Mouse (Mus musculus) hindbrain, embryonic 14.5 days (tissue): ENCODE measurements around the gene Dab1. TPM values are rescaled to one million over a fixed set of nuclear protein-coding genes. Genes with fewer than 3 reads are reported as not detected.

Experiments used
- ATAC-seq: fragments of 200-750 bp; cut with Nextera tagmentation; 2 replicates; pipeline ENCODE4 v1.8.0; 2017; ENCODE audit warnings: moderate number of reproducible peaks, mild to moderate bottlenecking, moderate TSS enrichment, moderate library complexity; ENCODE audit not compliant: low FRiP score
- DNase-seq: peaks from one replicate; pipeline ENCODE4 v3.0.0-alpha.2; 2015; ENCODE audit warnings: low spot score
- H3K27ac ChIP-seq: fragments of 300-500 bp; sonication (generic); 2 replicates; pipeline ENCODE4 v1.5.1; 2014; ENCODE audit warnings: mild to moderate bottlenecking, moderate library complexity
- H3K27me3 ChIP-seq: fragments of 300-500 bp; sonication (generic); 2 replicates; pipeline ENCODE4 v1.6.1; 2014; ENCODE audit warnings: mild to moderate bottlenecking, low read length, mixed read lengths; ENCODE audit not compliant: control insufficient read depth, insufficient read depth
- H3K36me3 ChIP-seq: fragments of 300-500 bp; sonication (generic); replicated peaks from 2 replicates; pipeline ENCODE4 v1.6.1; 2014; ENCODE audit not compliant: control insufficient read depth, insufficient read depth
- H3K4me1 ChIP-seq: fragments of 300-500 bp; sonication (generic); replicated peaks from 2 replicates; pipeline ENCODE4 v1.6.1; 2014; ENCODE audit warnings: antibody characterized with exemption, low read length, mixed read lengths; ENCODE audit not compliant: control insufficient read depth, insufficient read depth
- H3K4me2 ChIP-seq: fragments of 300-500 bp; sonication (generic); replicated peaks from 2 replicates; pipeline ENCODE4 v1.6.1; 2014; ENCODE audit warnings: mild to moderate bottlenecking, moderate library complexity
- H3K4me3 ChIP-seq: fragments of 300-500 bp; sonication (generic); replicated peaks from 2 replicates; pipeline ENCODE4 v1.5.1; 2014; ENCODE audit warnings: mild to moderate bottlenecking, low read length
- H3K9ac ChIP-seq: fragments of 300-500 bp; sonication (generic); 2 replicates; pipeline ENCODE4 v1.6.1; 2014
- H3K9me3 ChIP-seq: fragments of 300-500 bp; sonication (generic); 2 replicates; pipeline ENCODE4 v1.6.1; 2016; ENCODE audit warnings: low read length; ENCODE audit not compliant: control insufficient read depth
- WGBS: fragments of 180-500 bp; shearing (Covaris S2); extraction: QIAGEN DNeasy Blood & Tissue Kit; methylation state at CpG from one replicate; pipeline ENCODE4 v1.1.7; 2014; 5-methylcytosine and 5-hydroxymethylcytosine counted together
- polyA plus RNA-seq: library from polyadenylated mRNA; unstranded; fragments of >200 nt; fragmentation: Nextera tagmentation; extraction: Ambion mirVana; gene quantifications from 2 replicates; pipeline ENCODE4 v1.2.1, GENCODE M21; 2014

Dab1 gene
- polyA plus RNA-seq, 1 experiment from 2014 or later, result 62.9 TPM

DNA sequence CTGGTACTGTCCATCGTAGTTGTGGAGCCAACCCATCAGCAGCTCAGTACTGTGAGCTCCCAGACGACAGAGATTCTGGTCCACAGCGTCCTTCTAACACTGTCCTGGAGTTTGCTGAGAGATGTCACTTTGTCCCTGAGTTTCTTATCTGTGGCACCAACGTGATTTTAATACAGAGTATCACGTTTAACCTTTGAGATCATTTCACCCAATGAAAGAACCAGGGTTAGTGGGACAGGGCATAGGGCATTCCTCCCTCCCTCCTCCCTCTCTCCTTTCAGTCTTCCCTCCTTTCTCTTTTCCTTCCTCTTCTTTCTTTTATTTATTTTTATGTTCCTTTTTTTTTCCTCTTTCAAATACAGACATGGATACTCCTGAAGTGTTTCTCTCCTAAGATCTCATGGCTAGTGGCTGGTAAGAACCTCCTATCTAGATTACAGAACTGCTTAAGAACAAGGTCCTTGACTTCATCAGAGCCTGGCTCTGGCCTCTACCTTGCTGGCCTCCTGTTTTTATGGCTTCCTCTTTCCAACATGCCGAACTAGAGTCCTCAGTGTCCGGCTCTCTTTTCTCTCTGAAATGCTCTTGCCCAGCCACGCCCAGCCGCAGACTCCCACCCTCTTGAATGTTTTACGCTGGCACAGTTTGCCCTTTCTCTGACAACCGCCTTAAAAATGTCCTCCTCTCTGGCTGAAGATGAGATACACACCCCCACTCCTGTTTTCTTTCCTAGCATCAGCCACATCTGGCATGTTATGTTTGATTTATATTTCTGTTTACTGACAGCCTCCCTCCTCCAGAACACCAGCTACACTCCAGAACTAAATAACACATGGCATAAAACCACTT, 844.0 kb downstream of the Dab1 start:
- 87% methylated on average over 11 of the region's 11 CpGs for WGBS
- Histone ChIP-seq H3K4me1 (peaks cover 25% of the 10 kb centered on the region; the same call in 1 of the 2 replicates), H3K9me3 (no peaks in the 10 kb centered on the region), H3K4me2 (no peak overlapping the region), H3K36me3 (no peaks in the 10 kb centered on the region), H3K4me3 (no peak overlapping the region), H3K27me3 (no peaks in the 10 kb centered on the region), H3K9ac (no peak overlapping the region), H3K27ac (no peak overlapping the region)
- DNase-seq (no peak), ATAC-seq (no peak)

GRCm38 (mm10) chr4:104463781-104464170, 844.6 kb downstream of the Dab1 start:
- Histone ChIP-seq H3K9me3 (no peaks in the 10 kb centered on the region), H3K9ac (no peak overlapping the region), H3K4me3 (no peak overlapping the region), H3K27me3 (no peaks in the 10 kb centered on the region), H3K4me1 (peaks cover 25% of the 10 kb centered on the region; the same call in 1 of the 2 replicates), H3K4me2 (no peak overlapping the region), H3K36me3 (no peaks in the 10 kb centered on the region), H3K27ac (no peak overlapping the region)
- WGBS, result 80% methylated on average over 7 of the region's 7 CpGs
- no peak for DNase-seq
- ATAC-seq, result no peak

GRCm38 (mm10) chr4:104465594-104465993, 846.4 kb downstream of the Dab1 start:
- H3K27ac ChIP-seq, result no peak overlapping the region
- H3K4me1 ChIP-seq, result peaks cover 25% of the 10 kb centered on the region; the same call in 1 of the 2 replicates
- DNase-seq, result no peak
- no peak overlapping the region for H3K4me2 ChIP-seq
- H3K36me3 ChIP-seq, result no peaks in the 10 kb centered on the region
- ATAC-seq, result no peak
- no peaks in the 10 kb centered on the region for H3K9me3 ChIP-seq
- no peak overlapping the region for H3K9ac ChIP-seq
- 94% methylated on average over 1 of the region's 1 CpGs for WGBS
- no peak overlapping the region for H3K4me3 ChIP-seq
- no peaks in the 10 kb centered on the region for H3K27me3 ChIP-seq

- Histone ChIP-seq H3K4me3 (no peak overlapping the region), H3K4me2 (no peak overlapping the region), H3K9me3 (no peaks in the 10 kb centered on the region), H3K27ac (no peak overlapping the region), H3K27me3 (no peaks in the 10 kb centered on the region), H3K4me1 (peaks cover 25% of the 10 kb centered on the region; the same call in 1 of the 2 replicates), H3K36me3 (no peaks in the 10 kb centered on the region), H3K9ac (no peak overlapping the region)
- no peak for DNase-seq
- ATAC-seq, result no peak
- WGBS, result 85% methylated on average over 3 of the region's 3 CpGs
Observed at GRCm38 (mm10) chr4:104468666-104469065, 849.5 kb downstream of the Dab1 start.

- no peaks in the 10 kb centered on the region for H3K36me3 ChIP-seq
- ATAC-seq (no peak), DNase-seq (no peak)
- H3K27me3 ChIP-seq, result no peaks in the 10 kb centered on the region
- H3K4me3 ChIP-seq, result no peak overlapping the region
- no peaks in the 10 kb centered on the region for H3K9me3 ChIP-seq
- no peak overlapping the region for H3K4me2 ChIP-seq
- WGBS, result 56% methylated on average over 4 of the region's 4 CpGs
- no peak overlapping the region for H3K27ac ChIP-seq
- H3K4me1 ChIP-seq, result no peaks in the 10 kb centered on the region
- no peak overlapping the region for H3K9ac ChIP-seq
Observed at GRCm38 (mm10) chr4:104472915-104473314, 853.8 kb downstream of the Dab1 start.

- H3K4me2 ChIP-seq, result no peak overlapping the region
- no peak for ATAC-seq
- DNase-seq, result no peak
- H3K36me3 ChIP-seq, result no peaks in the 10 kb centered on the region
- WGBS, result 95% methylated on average over 7 of the region's 7 CpGs
- no peak overlapping the region for H3K27ac ChIP-seq
- no peaks in the 10 kb centered on the region for H3K9me3 ChIP-seq
- no peak overlapping the region for H3K4me3 ChIP-seq
- H3K4me1 ChIP-seq, result 0 out of 2 replicates have a peak, but pooled peaks cover 4% of the 10 kb centered on the region
- no peak overlapping the region for H3K9ac ChIP-seq
- no peaks in the 10 kb centered on the region for H3K27me3 ChIP-seq
Observed at GRCm38 (mm10) chr4:104476841-104477240, 857.7 kb downstream of the Dab1 start.

DNA sequence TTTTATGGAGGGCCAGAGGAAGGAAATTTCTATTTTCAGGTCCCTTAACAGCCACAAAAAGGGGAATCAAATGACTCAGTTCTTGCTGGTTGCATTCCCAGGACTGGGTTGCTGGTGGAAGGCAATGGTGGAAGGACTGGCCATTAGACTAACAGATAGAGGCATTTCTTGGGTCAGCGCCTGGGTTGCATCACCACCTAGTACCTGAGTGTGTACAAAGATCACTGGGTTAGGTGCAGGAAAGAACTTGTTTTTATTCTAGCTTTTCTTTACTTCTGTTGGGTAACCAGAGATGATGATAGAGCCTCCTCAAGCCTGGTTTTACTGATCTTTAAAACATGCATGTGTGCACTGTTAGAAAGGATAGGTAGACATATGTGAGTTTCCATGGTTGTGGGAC, 864.8 kb downstream of the Dab1 start:
- Histone ChIP-seq H3K4me3 (no peak overlapping the region), H3K4me2 (no peak overlapping the region), H3K27me3 (no peaks in the 10 kb centered on the region), H3K36me3 (no peaks in the 10 kb centered on the region), H3K27ac (no peak overlapping the region), H3K4me1 (no peaks in the 10 kb centered on the region), H3K9me3 (no peaks in the 10 kb centered on the region), H3K9ac (no peak overlapping the region)
- 100% methylated on average over 1 of the region's 1 CpGs for WGBS
- ATAC-seq (no peak), DNase-seq (no peak)

- H3K36me3 ChIP-seq, result no peaks in the 10 kb centered on the region
- no peaks in the 10 kb centered on the region for H3K9me3 ChIP-seq
- no peak overlapping the region for H3K27ac ChIP-seq
- no peak overlapping the region for H3K4me3 ChIP-seq
- DNase-seq (no peak), ATAC-seq (no peak; the same call in 1 of the 2 replicates)
- 0 out of 2 replicates have a peak, but pooled peaks cover 10% of the 10 kb centered on the region for H3K4me1 ChIP-seq
- no peaks in the 10 kb centered on the region for H3K27me3 ChIP-seq
- no peak overlapping the region for H3K9ac ChIP-seq
- whole genome bisulfite sequencing, result 13% methylated on average over 1 of the region's 1 CpGs
- no peak overlapping the region for H3K4me2 ChIP-seq
Observed at GRCm38 (mm10) chr4:104497221-104497620, 878.1 kb downstream of the Dab1 start.

GRCm38 (mm10) chr4:104500112-104500511, 881.0 kb downstream of the Dab1 start:
- H3K4me3 ChIP-seq, result no peak overlapping the region
- ATAC-seq, result no peak
- H3K4me1 ChIP-seq, result 0 out of 2 replicates have a peak, but pooled peaks cover 10% of the 10 kb centered on the region
- WGBS, result 90% methylated on average over 2 of the region's 2 CpGs
- H3K9ac ChIP-seq, result no peak overlapping the region
- H3K4me2 ChIP-seq, result no peak overlapping the region
- H3K27me3 ChIP-seq, result no peaks in the 10 kb centered on the region
- no peaks in the 10 kb centered on the region for H3K9me3 ChIP-seq
- H3K27ac ChIP-seq, result no peak overlapping the region
- H3K36me3 ChIP-seq, result no peaks in the 10 kb centered on the region
- no peak for DNase-seq
